Mouse (Mus musculus) kidney, postnatal 0 days (tissue): ENCODE measurements around the gene Nav3. TPM values are rescaled to one million over a fixed set of nuclear protein-coding genes. Genes with fewer than 3 reads are reported as not detected.

Source experiments
- ATAC-seq: fragments of 200-750 bp; cut with Nextera tagmentation; replicated peaks from 2 replicates; pipeline ENCODE4 v1.8.0; 2017; ENCODE audit warnings: low read depth, moderate number of reproducible peaks, moderate TSS enrichment, moderate library complexity; ENCODE audit not compliant: low FRiP score
- DNase-seq: peaks from one replicate; pipeline ENCODE4 v3.0.0-alpha.2; 2016; ENCODE audit warnings: low spot score
- H3K27ac ChIP-seq: fragments of 300-500 bp; sonication (generic); 2 replicates; pipeline ENCODE4 v1.5.1; 2014; ENCODE audit warnings: mild to moderate bottlenecking
- H3K27me3 ChIP-seq: fragments of 300-500 bp; sonication (generic); 2 replicates; pipeline ENCODE4 v1.6.1; 2014; ENCODE audit warnings: low read length, mixed read lengths; ENCODE audit not compliant: insufficient read depth
- H3K36me3 ChIP-seq: fragments of 300-500 bp; sonication (generic); 2 replicates; pipeline ENCODE4 v1.6.1; 2014; ENCODE audit warnings: low read length, mixed read lengths; ENCODE audit not compliant: insufficient read depth
- H3K4me1 ChIP-seq: fragments of 300-500 bp; sonication (generic); replicated peaks from 2 replicates; pipeline ENCODE4 v1.6.1; 2014; ENCODE audit warnings: antibody characterized with exemption, low read length, mixed read lengths; ENCODE audit not compliant: insufficient read depth
- H3K4me2 ChIP-seq: fragments of 300-500 bp; sonication (generic); 2 replicates; pipeline ENCODE4 v1.6.1; 2014; ENCODE audit warnings: mild to moderate bottlenecking, low read length, moderate library complexity, mixed read lengths
- H3K4me3 ChIP-seq: fragments of 300-500 bp; sonication (generic); replicated peaks from 2 replicates; pipeline ENCODE4 v1.5.1; 2014; ENCODE audit warnings: low read depth, low read length
- H3K9ac ChIP-seq: fragments of 300-500 bp; sonication (generic); 2 replicates; pipeline ENCODE4 v1.6.1; 2014; ENCODE audit warnings: low read depth, low read length
- H3K9me3 ChIP-seq: fragments of 300-500 bp; sonication (generic); replicated peaks from 2 replicates; pipeline ENCODE4 v1.6.1; 2016; ENCODE audit warnings: low read length, inconsistent platforms, mixed read lengths
- CTCF ChIP-seq: IDR thresholded peaks from 2 replicates; pipeline ENCODE4 v1.5.1; 2016; ENCODE audit warnings: antibody characterized with exemption, low read depth, mild to moderate bottlenecking, moderate library complexity
- WGBS: fragments of 180-500 bp; shearing (Covaris S2); extraction: QIAGEN DNeasy Blood & Tissue Kit; methylation state at CpG from one replicate; pipeline ENCODE4 v1.1.7; 2014; 5-methylcytosine and 5-hydroxymethylcytosine counted together
- polyA plus RNA-seq: library from polyadenylated mRNA; unstranded; fragments of >200 nt; fragmentation: Nextera tagmentation; extraction: Ambion mirVana; gene quantifications from 2 replicates; pipeline ENCODE4 v1.2.1, GENCODE M21; 2015

Nav3 gene
- polyA plus RNA-seq, 1 experiment from 2014 or later = 6.0 TPM

- no peak for TF ChIP-seq CTCF
- Histone ChIP-seq H3K4me1 (no peaks in the 10 kb centered on the region), H3K4me2 (no peak overlapping the region), H3K4me3 (no peak overlapping the region), H3K36me3 (no peaks in the 10 kb centered on the region), H3K9me3 (no peaks in the 10 kb centered on the region), H3K27ac (no peak overlapping the region), H3K27me3 (no peaks in the 10 kb centered on the region), H3K9ac (no peak overlapping the region)
- DNase-seq = peak; percentile 20
- WGBS = 69% methylated on average over 8 of the region's 8 CpGs
- ATAC-seq = no peak
Measured at GRCm38 (mm10) chr10:109985824-109986485, 470.0 kb downstream of the Nav3 start.

DNA sequence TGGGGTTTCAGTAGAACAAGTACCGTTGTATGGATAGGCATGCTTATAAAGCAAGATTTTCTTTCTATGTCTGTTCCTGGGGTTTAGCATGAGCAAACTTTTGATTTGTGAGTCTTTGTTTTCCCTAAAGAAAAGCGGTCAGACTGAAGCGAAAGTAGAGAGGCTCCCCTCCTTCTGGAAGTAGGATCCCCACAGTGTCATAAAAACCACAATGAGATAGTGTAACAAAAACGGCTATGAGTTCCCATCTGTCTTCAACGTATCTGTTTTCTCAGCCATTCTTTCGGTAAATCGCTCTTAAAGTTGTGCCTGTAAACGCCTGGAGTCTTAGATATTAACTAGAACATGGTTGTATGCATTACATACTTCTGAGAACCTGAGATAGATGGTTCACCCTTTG lies 479.7 kb downstream of the Nav3 start:
- no peaks in the 10 kb centered on the region for H3K9me3 ChIP-seq
- no peak overlapping the region for H3K27ac ChIP-seq
- H3K4me1 ChIP-seq = no peaks in the 10 kb centered on the region
- no peaks in the 10 kb centered on the region for H3K27me3 ChIP-seq
- no peak for TF ChIP-seq CTCF
- no peak overlapping the region for H3K4me3 ChIP-seq
- H3K4me2 ChIP-seq = no peak overlapping the region
- no peaks in the 10 kb centered on the region for H3K36me3 ChIP-seq
- ATAC-seq (no peak), DNase-seq (no peak)
- no peak overlapping the region for H3K9ac ChIP-seq
- WGBS = 68% methylated on average over 8 of the region's 8 CpGs

GRCm38 (mm10) chr10:109974177-109974576 lies 481.8 kb downstream of the Nav3 start:
- Histone ChIP-seq H3K27ac (no peak overlapping the region), H3K4me3 (no peak overlapping the region), H3K36me3 (no peaks in the 10 kb centered on the region), H3K4me1 (no peaks in the 10 kb centered on the region), H3K9me3 (no peaks in the 10 kb centered on the region), H3K4me2 (no peak overlapping the region), H3K9ac (no peak overlapping the region), H3K27me3 (no peaks in the 10 kb centered on the region)
- WGBS = 70% methylated on average over 4 of the region's 4 CpGs
- ATAC-seq (no peak), DNase-seq (no peak)
- no peak for TF ChIP-seq CTCF

GRCm38 (mm10) chr10:109973483-109973882 lies 482.5 kb downstream of the Nav3 start:
- H3K27me3 ChIP-seq = no peaks in the 10 kb centered on the region
- no peaks in the 10 kb centered on the region for H3K9me3 ChIP-seq
- no peaks in the 10 kb centered on the region for H3K4me1 ChIP-seq
- H3K4me2 ChIP-seq = no peak overlapping the region
- H3K27ac ChIP-seq = no peak overlapping the region
- DNase-seq (peak; percentile 36), ATAC-seq (no peak)
- no peak for TF ChIP-seq CTCF
- H3K9ac ChIP-seq = no peak overlapping the region
- H3K36me3 ChIP-seq = no peaks in the 10 kb centered on the region
- WGBS = 46% methylated on average over 3 of the region's 3 CpGs
- H3K4me3 ChIP-seq = no peak overlapping the region

- ATAC-seq = no peak
Measured at GRCm38 (mm10) chr10:109950296-109950695, 505.7 kb downstream of the Nav3 start.

DNA sequence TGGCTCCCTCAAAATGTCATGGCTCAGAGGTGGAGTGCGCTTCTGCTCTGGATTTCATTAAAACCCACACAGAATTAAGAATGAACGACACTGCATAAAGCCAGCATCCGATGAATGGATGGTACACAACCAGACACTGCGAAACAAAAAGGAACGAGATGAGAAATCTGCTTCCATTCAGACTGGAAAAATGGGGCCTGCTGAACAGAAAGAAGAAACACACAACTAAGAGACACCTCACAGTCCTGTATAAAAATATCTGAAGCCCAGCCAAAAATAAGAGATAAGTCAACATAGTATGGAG lies 526.7 kb downstream of the Nav3 start:
- Histone ChIP-seq H3K4me1 (no peaks in the 10 kb centered on the region), H3K9me3 (no peaks in the 10 kb centered on the region), H3K9ac (no peak overlapping the region), H3K4me3 (no peak overlapping the region), H3K27ac (no peak overlapping the region), H3K4me2 (no peak overlapping the region), H3K36me3 (no peaks in the 10 kb centered on the region), H3K27me3 (no peaks in the 10 kb centered on the region)
- ATAC-seq (no peak), DNase-seq (no peak)
- no peak for TF ChIP-seq CTCF
- WGBS = 47% methylated on average over 5 of the region's 5 CpGs

More at GRCm38 (mm10) chr10:109950296-109950695, 505.7 kb downstream of the Nav3 start:
- 38% methylated on average over 3 of the region's 3 CpGs for WGBS
- Histone ChIP-seq H3K9me3 (no peaks in the 10 kb centered on the region), H3K9ac (no peak overlapping the region), H3K36me3 (no peaks in the 10 kb centered on the region), H3K4me3 (no peak overlapping the region), H3K4me2 (no peak overlapping the region), H3K27me3 (no peaks in the 10 kb centered on the region), H3K4me1 (no peaks in the 10 kb centered on the region), H3K27ac (no peak overlapping the region)
- no peak for TF ChIP-seq CTCF
- peak; percentile 17 for DNase-seq
